Mouse (Mus musculus) testis, adult 2 months (tissue): Measurements from ENCODE around the gene Calm1.

Source experiments
- CTCF ChIP-seq: fragments of 200-500 bp; IDR thresholded peaks from 2 replicates; pipeline ENCODE4 v1.5.1; 2012; ENCODE audit warnings: low read depth, mild to moderate bottlenecking, inconsistent platforms, low read length, moderate library complexity; ENCODE audit not compliant: control insufficient read depth, insufficient read depth, insufficient replicate concordance
- POLR2A ChIP-seq: fragments of 200-500 bp; IDR thresholded peaks from 2 replicates; pipeline ENCODE4 v1.6.1; 2012; ENCODE audit warnings: low read depth, mild to moderate bottlenecking, inconsistent platforms, low read length, moderate library complexity; ENCODE audit not compliant: control insufficient read depth

DNA sequence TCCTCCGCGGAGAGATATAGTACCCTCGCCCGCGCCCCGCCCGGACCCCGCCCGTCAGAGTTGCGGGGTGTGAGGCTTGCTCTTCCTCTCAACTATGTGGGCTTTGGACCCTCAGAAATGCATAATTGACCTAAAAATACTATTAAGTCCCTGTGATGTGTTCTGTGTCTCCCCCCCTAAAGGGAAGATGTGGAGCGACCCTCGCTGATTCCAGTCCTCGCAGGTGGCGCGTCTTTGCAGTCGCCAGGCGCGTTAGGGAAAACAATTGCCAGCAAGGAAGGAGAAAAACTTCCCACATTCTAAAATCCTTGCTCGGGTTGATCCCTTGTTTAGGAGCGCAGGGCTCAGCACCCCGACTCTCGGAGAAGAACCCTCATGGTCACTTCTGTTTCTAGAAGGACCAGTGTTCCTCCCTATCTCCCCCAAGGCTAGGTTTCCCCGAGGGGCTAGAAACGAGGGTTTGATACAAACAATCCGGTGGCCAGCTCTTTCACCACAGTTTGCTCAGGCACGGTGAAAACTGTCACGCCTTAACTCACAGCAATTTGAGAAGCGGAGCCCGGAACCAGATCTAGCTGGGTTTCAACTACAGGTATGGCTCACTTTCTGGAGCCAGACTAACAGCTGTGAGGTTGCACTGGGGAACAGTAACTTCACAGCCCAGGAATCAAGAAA, 11.3 kb upstream of the Calm1 start:
- TF ChIP-seq CTCF (no peak), POLR2A (no peak)
